Mouse (Mus musculus): Measurements from ENCODE around the gene Ssh1. TPM values are rescaled to one million over a fixed set of nuclear protein-coding genes. Genes with fewer than 3 reads are reported as not detected.
A peak's percentile ranks its signal among the peaks of the same experiment; 100 is the strongest.

Gene Ssh1
- polyA plus RNA-seq, 1 experiment: 3.7 TPM

GRCm38 (mm10) chr5:113993031-113993486 is 635 bp downstream of the Ssh1 start:
- H3ac ChIP-seq (ENCODE audit: control insufficient read depth, insufficient read length, low read depth): peak overlapping the region; percentile 77
- no peak for TF ChIP-seq CEBPB (IDR thresholded peaks at IDR 0.05; ENCODE audit: low read depth)
- no peak for TF ChIP-seq CTCF (IDR thresholded peaks at IDR 0.05; ENCODE audit: control insufficient read depth, insufficient read depth, insufficient read length)
- no peak for TF ChIP-seq USF1 (IDR thresholded peaks at IDR 0.05; ENCODE audit: low read depth)
- TF ChIP-seq MAX (IDR thresholded peaks at IDR 0.05): no peak
- no peak for TF ChIP-seq MYOD1 (IDR thresholded peaks at IDR 0.05; ENCODE audit: control insufficient read depth, insufficient read length, low read depth)
- TF ChIP-seq MYOG (IDR thresholded peaks at IDR 0.05; ENCODE audit: control insufficient read depth, extremely low read depth, insufficient read length): no peak
- TF ChIP-seq FOSL1 (IDR thresholded peaks at IDR 0.05; ENCODE audit: insufficient read depth, low read length, poor library complexity, severe bottlenecking): no peak
- H3K36me3 ChIP-seq (ENCODE audit: control insufficient read depth, insufficient read depth): peaks cover 4% of the 10 kb centered on the region
- peaks cover 2% of the 10 kb centered on the region for H3K79me3 ChIP-seq (ENCODE audit: low read depth)
- no peaks in the 10 kb centered on the region for H3K27me3 ChIP-seq (ENCODE audit: control insufficient read depth, insufficient read depth, insufficient read length)
- H3K4me3 ChIP-seq (ENCODE audit: insufficient read depth, poor library complexity, severe bottlenecking): peak overlapping the region; percentile 52
- no peaks in the 10 kb centered on the region for H3K79me2 ChIP-seq (ENCODE audit: control insufficient read depth, insufficient read depth)

- peak overlapping the region; percentile 77 for H3ac ChIP-seq (ENCODE audit: control insufficient read depth, insufficient read length, low read depth)
- peaks cover 4% of the 10 kb centered on the region for H3K36me3 ChIP-seq (ENCODE audit: control insufficient read depth, insufficient read depth)
- H3K79me3 ChIP-seq (ENCODE audit: low read depth): peaks cover 2% of the 10 kb centered on the region
- no peaks in the 10 kb centered on the region for H3K27me3 ChIP-seq (ENCODE audit: control insufficient read depth, insufficient read depth, insufficient read length)
- TF ChIP-seq CEBPB (IDR thresholded peaks at IDR 0.05; ENCODE audit: low read depth): no peak
- no peak for TF ChIP-seq FOSL1 (IDR thresholded peaks at IDR 0.05; ENCODE audit: insufficient read depth, low read length, poor library complexity, severe bottlenecking)
- no peak for TF ChIP-seq CTCF (IDR thresholded peaks at IDR 0.05; ENCODE audit: control insufficient read depth, insufficient read depth, insufficient read length)
- TF ChIP-seq MAX (IDR thresholded peaks at IDR 0.05): no peak
- TF ChIP-seq USF1 (IDR thresholded peaks at IDR 0.05; ENCODE audit: low read depth): no peak
- TF ChIP-seq MYOG (IDR thresholded peaks at IDR 0.05; ENCODE audit: control insufficient read depth, extremely low read depth, insufficient read length): no peak
- TF ChIP-seq MYOD1 (IDR thresholded peaks at IDR 0.05; ENCODE audit: control insufficient read depth, insufficient read length, low read depth): no peak
- H3K4me3 ChIP-seq (ENCODE audit: insufficient read depth, poor library complexity, severe bottlenecking): peak overlapping the region; percentile 52
- no peaks in the 10 kb centered on the region for H3K79me2 ChIP-seq (ENCODE audit: control insufficient read depth, insufficient read depth)
Measured at GRCm38 (mm10) chr5:113992339-113992831, 1.3 kb downstream of the Ssh1 start.

- Histone ChIP-seq H3K27me3 (ENCODE audit: control insufficient read depth, insufficient read depth, insufficient read length) (no peaks in the 10 kb centered on the region), H3K4me3 (ENCODE audit: insufficient read depth, poor library complexity, severe bottlenecking) (no peak overlapping the region), H3K36me3 (ENCODE audit: control insufficient read depth, insufficient read depth) (peaks cover 4% of the 10 kb centered on the region), H3ac (ENCODE audit: control insufficient read depth, insufficient read length, low read depth) (no peak overlapping the region), H3K79me3 (ENCODE audit: low read depth) (peaks cover 2% of the 10 kb centered on the region), H3K79me2 (ENCODE audit: control insufficient read depth, insufficient read depth) (no peaks in the 10 kb centered on the region)
- TF ChIP-seq MYOD1 (IDR thresholded peaks at IDR 0.05; ENCODE audit: control insufficient read depth, insufficient read length, low read depth) (peak; percentile 5), FOSL1 (IDR thresholded peaks at IDR 0.05; ENCODE audit: insufficient read depth, low read length, poor library complexity, severe bottlenecking) (peak; percentile 29), MYOG (IDR thresholded peaks at IDR 0.05; ENCODE audit: control insufficient read depth, extremely low read depth, insufficient read length) (no peak), CEBPB (IDR thresholded peaks at IDR 0.05; ENCODE audit: low read depth) (peak; percentile 53), CTCF (IDR thresholded peaks at IDR 0.05; ENCODE audit: control insufficient read depth, insufficient read depth, insufficient read length) (no peak)
Measured at GRCm38 (mm10) chr5:113991141-113991540, 2.6 kb downstream of the Ssh1 start.

- H3K79me2 ChIP-seq (ENCODE audit: control insufficient read depth, insufficient read depth): no peaks in the 10 kb centered on the region
- no peak for TF ChIP-seq MAX (IDR thresholded peaks at IDR 0.05)
- no peak for TF ChIP-seq USF1 (IDR thresholded peaks at IDR 0.05; ENCODE audit: low read depth)
- no peak for TF ChIP-seq MYOD1 (IDR thresholded peaks at IDR 0.05; ENCODE audit: control insufficient read depth, insufficient read length, low read depth)
- no peak for TF ChIP-seq MYOG (IDR thresholded peaks at IDR 0.05; ENCODE audit: control insufficient read depth, extremely low read depth, insufficient read length)
- no peak for TF ChIP-seq CTCF (IDR thresholded peaks at IDR 0.05; ENCODE audit: control insufficient read depth, insufficient read depth, insufficient read length)
- no peak for TF ChIP-seq CEBPB (IDR thresholded peaks at IDR 0.05; ENCODE audit: low read depth)
- TF ChIP-seq FOSL1 (IDR thresholded peaks at IDR 0.05; ENCODE audit: insufficient read depth, low read length, poor library complexity, severe bottlenecking): no peak
- H3K27me3 ChIP-seq (ENCODE audit: control insufficient read depth, insufficient read depth, insufficient read length): no peaks in the 10 kb centered on the region
- peaks cover 4% of the 10 kb centered on the region for H3K36me3 ChIP-seq (ENCODE audit: control insufficient read depth, insufficient read depth)
- peaks cover 2% of the 10 kb centered on the region for H3K79me3 ChIP-seq (ENCODE audit: low read depth)
- H3K4me3 ChIP-seq (ENCODE audit: insufficient read depth, poor library complexity, severe bottlenecking): no peak overlapping the region
- no peak overlapping the region for H3ac ChIP-seq (ENCODE audit: control insufficient read depth, insufficient read length, low read depth)
Measured at GRCm38 (mm10) chr5:113990593-113990992, 3.1 kb downstream of the Ssh1 start.

- Histone ChIP-seq H3K79me3 (ENCODE audit: low read depth) (peaks cover 2% of the 10 kb centered on the region), H3K4me3 (ENCODE audit: insufficient read depth, poor library complexity, severe bottlenecking) (no peak overlapping the region), H3K27me3 (ENCODE audit: control insufficient read depth, insufficient read depth, insufficient read length) (no peaks in the 10 kb centered on the region), H3K79me2 (ENCODE audit: control insufficient read depth, insufficient read depth) (no peaks in the 10 kb centered on the region), H3ac (ENCODE audit: control insufficient read depth, insufficient read length, low read depth) (no peak overlapping the region), H3K36me3 (ENCODE audit: control insufficient read depth, insufficient read depth) (peaks cover 4% of the 10 kb centered on the region)
- TF ChIP-seq USF1 (IDR thresholded peaks at IDR 0.05; ENCODE audit: low read depth) (no peak), CTCF (IDR thresholded peaks at IDR 0.05; ENCODE audit: control insufficient read depth, insufficient read depth, insufficient read length) (no peak), MAX (IDR thresholded peaks at IDR 0.05) (no peak)
Measured at GRCm38 (mm10) chr5:113989437-113990024, 4.2 kb downstream of the Ssh1 start.

Measured in C2C12 (cell line).